Mouse (Mus musculus) intestine, embryonic 15.5 days (tissue): ENCODE results near the gene Ccl11. TPM values are rescaled to one million over a fixed set of nuclear protein-coding genes. Genes with fewer than 3 reads are reported as not detected.

ENCODE experiments used
- ATAC-seq: fragments of 200-750 bp; cut with Nextera tagmentation; 2 replicates; pipeline ENCODE4 v1.8.0; 2017; ENCODE audit warnings: moderate TSS enrichment, moderate library complexity
- H3K27ac ChIP-seq: fragments of 300-500 bp; sonication (generic); 2 replicates; pipeline ENCODE4 v1.5.1; 2015; ENCODE audit warnings: mild to moderate bottlenecking, inconsistent platforms
- H3K27me3 ChIP-seq: fragments of 300-500 bp; sonication (generic); replicated peaks from 2 replicates; pipeline ENCODE4 v1.6.1; 2015; ENCODE audit warnings: inconsistent platforms
- H3K36me3 ChIP-seq: fragments of 300-500 bp; sonication (generic); 2 replicates; pipeline ENCODE4 v1.6.1; 2015; ENCODE audit warnings: inconsistent platforms
- H3K4me1 ChIP-seq: fragments of 300-500 bp; sonication (generic); replicated peaks from 2 replicates; pipeline ENCODE4 v1.6.1; 2015; ENCODE audit warnings: inconsistent platforms
- H3K4me2 ChIP-seq: fragments of 300-500 bp; sonication (generic); replicated peaks from 2 replicates; pipeline ENCODE4 v1.6.1; 2015; ENCODE audit warnings: mild to moderate bottlenecking, inconsistent platforms
- H3K4me3 ChIP-seq: fragments of 300-500 bp; sonication (generic); replicated peaks from 2 replicates; pipeline ENCODE4 v1.5.1; 2015; ENCODE audit warnings: inconsistent platforms
- H3K9ac ChIP-seq: fragments of 300-500 bp; sonication (generic); 2 replicates; pipeline ENCODE4 v1.6.1; 2015; ENCODE audit warnings: inconsistent platforms
- H3K9me3 ChIP-seq: fragments of 300-500 bp; sonication (generic); 2 replicates; pipeline ENCODE4 v1.6.1; 2016; ENCODE audit warnings: inconsistent platforms
- WGBS: fragments of 180-500 bp; shearing (Covaris S2); methylation state at CpG from one replicate; pipeline ENCODE4 v1.1.7; 2015; 5-methylcytosine and 5-hydroxymethylcytosine counted together
- polyA plus RNA-seq: library from polyadenylated mRNA; unstranded; fragments of >200 nt; fragmentation: Nextera tagmentation; extraction: Ambion mirVana; gene quantifications from 2 replicates; pipeline ENCODE4 v1.2.1, GENCODE M21; 2015

The Ccl11 gene
- polyA plus RNA-seq, 1 experiment from 2014 or later, result 103 TPM

GRCm38 (mm10) chr11:82063454-82063853 is 5.8 kb downstream of the Ccl11 start:
- no peak for ATAC-seq
- no peaks in the 10 kb centered on the region for H3K36me3 ChIP-seq
- H3K27me3 ChIP-seq, result no peaks in the 10 kb centered on the region
- no peaks in the 10 kb centered on the region for H3K9me3 ChIP-seq
- H3K4me2 ChIP-seq, result no peak overlapping the region
- no peak overlapping the region for H3K27ac ChIP-seq
- no peak overlapping the region for H3K4me3 ChIP-seq
- 87% methylated on average over 2 of the region's 2 CpGs for WGBS
- no peaks in the 10 kb centered on the region for H3K4me1 ChIP-seq
- no peak overlapping the region for H3K9ac ChIP-seq

- no peak overlapping the region for H3K4me3 ChIP-seq
- H3K4me2 ChIP-seq, result no peak overlapping the region
- H3K27ac ChIP-seq, result no peak overlapping the region
- no peak for ATAC-seq
- no peaks in the 10 kb centered on the region for H3K4me1 ChIP-seq
- H3K27me3 ChIP-seq, result no peaks in the 10 kb centered on the region
- no peak overlapping the region for H3K9ac ChIP-seq
- H3K36me3 ChIP-seq, result no peaks in the 10 kb centered on the region
- 77% methylated on average over 7 of the region's 7 CpGs for WGBS
- no peaks in the 10 kb centered on the region for H3K9me3 ChIP-seq
Measured at GRCm38 (mm10) chr11:82066953-82067571, 9.4 kb downstream of the Ccl11 start.

GRCm38 (mm10) chr11:82071076-82071475 is 13.5 kb downstream of the Ccl11 start:
- WGBS, result 82% methylated on average over 3 of the region's 3 CpGs
- 0 out of 2 replicates have a peak overlapping the region, but pooled peaks have one; percentile 6 for H3K27ac ChIP-seq
- no peak for ATAC-seq

GRCm38 (mm10) chr11:82072374-82072773 is 14.8 kb downstream of the Ccl11 start:
- H3K27ac ChIP-seq, result no peak overlapping the region
- no peak for ATAC-seq
- no peaks in the 10 kb centered on the region for H3K36me3 ChIP-seq
- 89% methylated on average over 1 of the region's 1 CpGs for WGBS
- H3K9me3 ChIP-seq, result no peaks in the 10 kb centered on the region
- H3K9ac ChIP-seq, result no peak overlapping the region
- H3K27me3 ChIP-seq, result no peaks in the 10 kb centered on the region
- no peak overlapping the region for H3K4me3 ChIP-seq
- H3K4me1 ChIP-seq, result no peaks in the 10 kb centered on the region
- H3K4me2 ChIP-seq, result no peak overlapping the region

More at GRCm38 (mm10) chr11:82071076-82071475, 13.5 kb downstream of the Ccl11 start:
- H3K27me3 ChIP-seq, result no peaks in the 10 kb centered on the region
- no peak overlapping the region for H3K4me3 ChIP-seq
- H3K9me3 ChIP-seq, result no peaks in the 10 kb centered on the region
- H3K9ac ChIP-seq, result no peak overlapping the region
- H3K4me2 ChIP-seq, result no peak overlapping the region
- no peaks in the 10 kb centered on the region for H3K36me3 ChIP-seq
- no peaks in the 10 kb centered on the region for H3K4me1 ChIP-seq

- Histone ChIP-seq H3K4me1 (no peaks in the 10 kb centered on the region), H3K4me3 (no peak overlapping the region), H3K27ac (no peak overlapping the region), H3K27me3 (no peaks in the 10 kb centered on the region), H3K9me3 (no peaks in the 10 kb centered on the region), H3K36me3 (no peaks in the 10 kb centered on the region), H3K4me2 (no peak overlapping the region), H3K9ac (no peak overlapping the region)
- 75% methylated on average over 3 of the region's 3 CpGs for WGBS
- ATAC-seq, result no peak
Measured at GRCm38 (mm10) chr11:82072984-82073383, 15.4 kb downstream of the Ccl11 start.

- no peak overlapping the region for H3K9ac ChIP-seq
- H3K27ac ChIP-seq, result no peak overlapping the region
- H3K36me3 ChIP-seq, result no peaks in the 10 kb centered on the region
- no peaks in the 10 kb centered on the region for H3K27me3 ChIP-seq
- no peaks in the 10 kb centered on the region for H3K4me1 ChIP-seq
- H3K4me3 ChIP-seq, result no peak overlapping the region
- H3K9me3 ChIP-seq, result no peaks in the 10 kb centered on the region
- no peak for ATAC-seq
- 74% methylated on average over 3 of the region's 3 CpGs for WGBS
- H3K4me2 ChIP-seq, result no peak overlapping the region
Measured at GRCm38 (mm10) chr11:82073686-82074085, 16.1 kb downstream of the Ccl11 start.

GRCm38 (mm10) chr11:82077031-82077430 is 19.4 kb downstream of the Ccl11 start:
- no peaks in the 10 kb centered on the region for H3K4me1 ChIP-seq
- H3K27ac ChIP-seq, result no peak overlapping the region
- no peak overlapping the region for H3K9ac ChIP-seq
- no peaks in the 10 kb centered on the region for H3K9me3 ChIP-seq
- H3K4me2 ChIP-seq, result no peak overlapping the region
- H3K36me3 ChIP-seq, result no peaks in the 10 kb centered on the region
- H3K27me3 ChIP-seq, result no peaks in the 10 kb centered on the region
- no peak overlapping the region for H3K4me3 ChIP-seq
- 41% methylated on average over 3 of the region's 3 CpGs for WGBS
- no peak for ATAC-seq

- H3K9ac ChIP-seq, result no peak overlapping the region
- H3K36me3 ChIP-seq, result no peaks in the 10 kb centered on the region
- H3K4me3 ChIP-seq, result no peak overlapping the region
- H3K4me1 ChIP-seq, result no peaks in the 10 kb centered on the region
- H3K9me3 ChIP-seq, result no peaks in the 10 kb centered on the region
- no peak overlapping the region for H3K27ac ChIP-seq
- no peak; the same call in 1 of the 2 replicates for ATAC-seq
- no peak overlapping the region for H3K4me2 ChIP-seq
- no peaks in the 10 kb centered on the region for H3K27me3 ChIP-seq
Measured at GRCm38 (mm10) chr11:82078136-82078730, 20.6 kb downstream of the Ccl11 start.

GRCm38 (mm10) chr11:82080865-82081264 is 23.2 kb downstream of the Ccl11 start:
- WGBS, result 75% methylated on average over 3 of the region's 3 CpGs
- no peaks in the 10 kb centered on the region for H3K4me1 ChIP-seq
- no peaks in the 10 kb centered on the region for H3K27me3 ChIP-seq
- no peaks in the 10 kb centered on the region for H3K36me3 ChIP-seq
- no peak overlapping the region for H3K27ac ChIP-seq
- no peak overlapping the region for H3K4me3 ChIP-seq
- no peaks in the 10 kb centered on the region for H3K9me3 ChIP-seq
- H3K9ac ChIP-seq, result no peak overlapping the region
- ATAC-seq, result no peak
- H3K4me2 ChIP-seq, result no peak overlapping the region

GRCm38 (mm10) chr11:82084360-82084759 is 26.7 kb downstream of the Ccl11 start:
- ATAC-seq, result no peak
- no peak overlapping the region for H3K4me2 ChIP-seq
- 88% methylated on average over 3 of the region's 3 CpGs for WGBS
- H3K9me3 ChIP-seq, result no peaks in the 10 kb centered on the region
- no peaks in the 10 kb centered on the region for H3K36me3 ChIP-seq
- no peak overlapping the region for H3K27ac ChIP-seq
- no peak overlapping the region for H3K9ac ChIP-seq
- no peaks in the 10 kb centered on the region for H3K27me3 ChIP-seq
- H3K4me1 ChIP-seq, result no peaks in the 10 kb centered on the region
- no peak overlapping the region for H3K4me3 ChIP-seq

GRCm38 (mm10) chr11:82099511-82100323 is 42.1 kb downstream of the Ccl11 start:
- Histone ChIP-seq H3K4me1 (no peaks in the 10 kb centered on the region), H3K27me3 (no peaks in the 10 kb centered on the region), H3K36me3 (no peaks in the 10 kb centered on the region), H3K9me3 (no peaks in the 10 kb centered on the region), H3K4me3 (no peak overlapping the region), H3K9ac (no peak overlapping the region), H3K4me2 (no peak overlapping the region), H3K27ac (0 out of 2 replicates have a peak overlapping the region, but pooled peaks have one; percentile 48)
- 60% methylated on average over 10 of the region's 10 CpGs for WGBS
- ATAC-seq, result peak; percentile 82

GRCm38 (mm10) chr11:82101087-82101486 is 43.5 kb downstream of the Ccl11 start:
- H3K27ac ChIP-seq, result no peak overlapping the region
- H3K4me1 ChIP-seq, result no peaks in the 10 kb centered on the region
- H3K9me3 ChIP-seq, result no peaks in the 10 kb centered on the region
- no peaks in the 10 kb centered on the region for H3K27me3 ChIP-seq
- H3K4me2 ChIP-seq, result no peak overlapping the region
- H3K4me3 ChIP-seq, result no peak overlapping the region
- H3K9ac ChIP-seq, result no peak overlapping the region
- H3K36me3 ChIP-seq, result no peaks in the 10 kb centered on the region
- no peak for ATAC-seq
- 86% methylated on average over 4 of the region's 4 CpGs for WGBS
